Mouse (Mus musculus): ENCODE results near the gene Fktn.
A peak's percentile ranks its signal among the peaks of the same experiment; 100 is the strongest.
"Not testable (repeated sequence)": the region's sequence is repeated elsewhere in the genome, so short reads cannot be mapped to it uniquely, and the experiment has no call there.

Fktn gene

GRCm38 (mm10) chr4:53772004-53772403 is 58.2 kb downstream of the Fktn start:
- no peak for DNase-seq

- DNase-seq = no peak
These were observed 60.1 kb downstream of the Fktn start for GRCm38 (mm10) chr4:53773911-53774310.

- DNase-seq = no peak
These were observed 67.6 kb downstream of the Fktn start for GRCm38 (mm10) chr4:53781396-53781795.

DNA sequence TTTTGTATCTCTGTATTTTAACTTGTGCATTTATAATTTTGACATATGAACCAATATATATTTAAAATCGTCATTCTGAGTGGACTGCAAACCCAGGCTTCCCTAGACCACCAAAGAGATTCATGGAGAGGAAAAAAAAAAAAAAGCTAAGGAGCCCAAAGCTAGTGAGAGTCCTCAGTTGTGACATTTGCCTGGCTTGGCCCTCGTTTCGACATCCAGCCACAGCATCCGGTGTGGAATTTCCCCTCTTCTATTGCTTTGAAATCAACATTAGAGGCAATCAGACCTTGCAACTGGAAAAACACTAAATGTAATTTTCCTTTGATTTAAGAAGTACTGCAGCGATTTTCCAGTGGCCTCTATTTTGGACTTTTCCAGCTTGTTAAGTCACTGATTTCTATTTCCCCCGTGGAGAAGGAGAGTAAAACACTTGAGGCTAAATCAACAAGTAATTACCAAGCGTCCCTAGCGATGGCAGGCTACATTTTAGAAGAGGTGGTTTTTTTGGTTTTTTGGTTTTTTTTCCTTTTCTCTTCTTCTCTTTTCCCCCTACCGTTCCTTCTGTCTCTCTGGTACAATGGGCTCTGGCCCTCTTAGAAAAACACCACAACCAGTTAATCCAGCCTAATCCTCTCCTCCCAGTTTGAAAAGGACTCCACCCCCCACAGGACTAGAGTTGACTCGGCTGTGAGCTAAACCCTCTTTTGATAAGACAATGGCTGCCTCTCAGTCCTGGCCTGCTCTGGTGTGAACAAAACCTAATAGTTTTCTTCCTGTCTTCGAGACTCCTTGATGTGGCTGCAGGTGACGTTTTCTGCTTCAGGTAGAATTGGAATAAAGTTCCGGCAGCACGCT is 68.6 kb downstream of the Fktn start:
- no peak for DNase-seq

DNA sequence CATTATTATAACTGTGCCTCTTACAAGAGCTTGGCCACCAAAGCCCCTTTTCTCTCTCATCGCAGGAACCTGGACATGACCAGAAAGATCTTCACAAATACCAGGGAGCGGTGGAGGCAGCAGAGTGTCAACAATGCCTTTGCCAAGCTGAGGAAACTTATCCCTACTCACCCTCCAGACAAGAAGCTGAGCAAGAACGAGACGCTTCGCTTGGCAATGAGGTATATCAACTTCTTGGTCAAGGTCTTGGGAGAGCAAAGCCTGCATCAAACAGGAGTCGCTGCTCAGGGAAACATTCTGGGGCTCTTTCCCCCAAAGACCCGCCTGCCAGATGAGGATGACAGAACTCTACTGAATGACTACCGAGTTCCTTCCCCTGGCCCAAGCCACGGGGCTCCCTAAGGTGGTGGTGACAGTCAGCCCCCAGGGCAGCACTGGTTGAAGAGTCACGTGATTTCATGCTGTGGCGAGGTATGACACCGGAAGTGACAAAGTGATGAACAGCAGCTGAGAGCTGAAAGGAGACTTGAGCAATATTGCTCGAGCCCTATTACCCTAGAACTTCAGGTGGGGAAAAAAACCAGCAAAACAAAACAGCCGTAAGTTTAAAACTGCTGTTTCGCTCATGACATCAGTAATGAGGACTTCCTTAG is 72.1 kb downstream of the Fktn start:
- DNase-seq = peak in 1 of 2 experiments; percentile 17

DNA sequence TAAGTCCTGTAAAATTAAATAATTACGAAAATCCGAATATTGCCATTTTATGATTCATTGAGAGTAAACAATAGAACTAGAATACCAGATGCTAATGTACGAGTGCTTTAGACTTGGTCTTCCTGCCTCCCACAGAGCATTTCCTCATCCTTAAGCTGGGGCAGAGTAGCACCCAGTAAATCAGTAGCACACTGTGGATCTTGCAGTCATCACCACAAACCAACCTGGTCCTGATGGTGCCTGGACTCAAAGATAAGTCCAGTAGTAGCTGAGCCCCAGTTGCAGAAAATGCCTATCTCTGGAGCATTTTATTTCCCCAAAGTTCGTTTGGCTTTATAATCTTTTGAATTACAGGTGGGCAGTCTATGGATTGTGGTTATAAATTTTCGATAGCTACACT is 73.1 kb downstream of the Fktn start:
- DNase-seq = no peak

DNA sequence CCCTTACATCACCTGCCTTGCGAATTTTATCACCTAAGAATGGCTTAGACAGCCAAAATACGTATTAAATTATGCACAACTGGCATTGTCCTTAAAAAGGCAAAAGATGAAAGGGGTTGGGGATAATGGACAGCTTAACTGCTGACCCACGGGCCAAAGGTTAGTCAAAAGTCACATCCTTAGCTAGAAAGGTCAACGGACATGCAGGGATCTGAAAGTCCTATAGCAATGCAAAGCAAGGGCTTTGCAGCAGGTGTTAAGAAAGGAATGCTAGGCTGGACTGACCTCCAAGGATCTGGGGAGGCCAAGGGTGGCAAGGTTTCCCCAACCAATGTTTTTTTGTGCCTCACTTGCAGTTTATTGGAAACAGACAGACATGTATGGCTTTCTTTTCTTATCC is 75.5 kb downstream of the Fktn start:
- DNase-seq = no peak

- DNase-seq = no peak
These were observed 80.6 kb downstream of the Fktn start for GRCm38 (mm10) chr4:53794257-53794966.

GRCm38 (mm10) chr4:53795086-53795485 is 81.3 kb downstream of the Fktn start:
- DNase-seq = no peak

GRCm38 (mm10) chr4:53795706-53796105 is 81.9 kb downstream of the Fktn start:
- DNase-seq = no peak

GRCm38 (mm10) chr4:53796865-53797772 is 83.3 kb downstream of the Fktn start:
- DNase-seq = no peak

- DNase-seq = no peak
These were observed 85.3 kb downstream of the Fktn start for GRCm38 (mm10) chr4:53798896-53799676.

- no peak for DNase-seq
These were observed 86.0 kb downstream of the Fktn start for GRCm38 (mm10) chr4:53799753-53800152.

- DNase-seq = not testable (repeated sequence)
These were observed 89.9 kb downstream of the Fktn start for GRCm38 (mm10) chr4:53803674-53804073.

DNA sequence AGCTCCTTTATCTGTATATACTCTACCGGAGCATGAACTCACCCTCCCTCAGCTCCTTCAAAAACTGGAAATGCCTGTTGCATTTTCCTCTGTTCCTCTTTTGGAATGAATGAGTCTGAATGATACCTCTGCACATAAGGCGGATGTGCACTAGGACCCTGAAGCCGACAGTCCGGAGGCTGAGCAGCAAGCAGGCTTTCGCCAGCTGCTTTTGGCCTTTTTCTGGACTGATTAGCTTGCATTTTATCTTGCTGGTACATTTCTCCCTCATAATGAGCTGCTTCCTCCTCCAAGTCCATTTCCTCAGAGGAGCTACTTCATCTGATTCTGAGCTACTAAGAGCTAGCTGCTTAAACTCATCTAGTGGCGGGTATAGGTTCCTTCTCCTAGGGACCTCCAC is 92.6 kb downstream of the Fktn start:
- not testable (repeated sequence) for DNase-seq

GRCm38 (mm10) chr4:53818320-53818719 is 104.5 kb downstream of the Fktn start:
- no peak for DNase-seq

- no peak for DNase-seq
These were observed 109.9 kb downstream of the Fktn start for GRCm38 (mm10) chr4:53823697-53824096.

GRCm38 (mm10) chr4:53824831-53825230 is 111.0 kb downstream of the Fktn start:
- DNase-seq = no peak

GRCm38 (mm10) chr4:53825821-53826605 is 112.2 kb downstream of the Fktn start, which contains the start of gene Tmem38b:
TSS of gene Tmem38b (plus strand) at chr4:53826045.
- DNase-seq = peak; percentile 63 to 70

DNA sequence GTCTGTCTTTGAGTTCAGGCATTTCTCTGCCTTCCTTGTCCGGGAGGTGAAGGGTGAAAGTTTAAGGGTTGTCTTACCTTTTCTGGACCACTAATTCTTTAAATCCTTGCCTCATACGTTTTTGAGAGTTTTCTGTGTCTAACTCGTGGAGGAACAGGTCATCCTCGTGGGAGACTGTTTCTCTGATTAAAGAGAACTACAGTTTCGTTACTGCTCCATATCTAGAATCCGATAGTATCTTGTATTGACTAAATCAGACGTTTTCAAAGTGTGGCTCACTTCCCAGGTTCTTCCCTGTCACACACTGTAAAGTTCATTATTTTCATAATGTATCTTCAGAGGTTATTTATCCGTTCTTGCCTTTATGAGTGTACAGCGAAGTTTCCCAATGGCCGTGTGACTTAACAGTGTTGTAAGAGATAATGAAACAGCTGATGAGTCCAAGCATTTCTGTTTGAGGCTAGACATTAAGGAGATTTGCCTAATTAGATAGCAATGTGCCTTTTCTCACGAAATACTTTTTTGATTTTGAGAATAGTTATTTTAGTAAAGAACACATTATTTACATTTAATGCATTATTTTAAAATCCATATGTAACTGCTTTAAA is 112.9 kb downstream of the Fktn start:
- DNase-seq = no peak

Data from spleen, adult 18-20 months (tissue).